Mouse (Mus musculus): ENCODE data around the gene Ttc9b.

The Ttc9b gene

GRCm38 (mm10) chr7:27673064-27673574 is 19.4 kb downstream of the Ttc9b start:
- Histone ChIP-seq H3K27me3 (ENCODE audit: insufficient read depth, low read length) (peaks cover 15% of the 10 kb centered on the region), H3K36me3 (ENCODE audit: insufficient read depth, low read length) (peaks cover 43% of the 10 kb centered on the region), H3K4me1 (replicated peaks; ENCODE audit: low read depth, low read length) (peaks cover 41% of the 10 kb centered on the region), H3K9me3 (ENCODE audit: low read length) (no peaks in the 10 kb centered on the region), H3K4me3 (replicated peaks; ENCODE audit: low read length) (peak overlapping the region; percentile 90)
- TF ChIP-seq NANOG (IDR thresholded peaks at IDR 0.05; ENCODE audit: borderline replicate concordance, low read length) (no peak), CTCF (conservative IDR thresholded peaks at IDR 0.05; ENCODE audit: low read length) (no peak), POU5F1 (IDR thresholded peaks at IDR 0.05; ENCODE audit: borderline replicate concordance, low read length) (no peak)

- H3K36me3 ChIP-seq (ENCODE audit: insufficient read depth, low read length): peaks cover 37% of the 10 kb centered on the region
- H3K4me3 ChIP-seq (replicated peaks; ENCODE audit: low read length): peak overlapping the region; percentile 90
- H3K27me3 ChIP-seq (ENCODE audit: insufficient read depth, low read length): peaks cover 15% of the 10 kb centered on the region
- H3K4me1 ChIP-seq (replicated peaks; ENCODE audit: low read depth, low read length): peaks cover 35% of the 10 kb centered on the region
- TF ChIP-seq CTCF (conservative IDR thresholded peaks at IDR 0.05; ENCODE audit: low read length) (no peak), POU5F1 (IDR thresholded peaks at IDR 0.05; ENCODE audit: borderline replicate concordance, low read length) (no peak), NANOG (IDR thresholded peaks at IDR 0.05; ENCODE audit: borderline replicate concordance, low read length) (no peak)
- no peaks in the 10 kb centered on the region for H3K9me3 ChIP-seq (ENCODE audit: low read length)
Observed at GRCm38 (mm10) chr7:27673575-27674131, 19.9 kb downstream of the Ttc9b start.

GRCm38 (mm10) chr7:27674195-27674521 is 20.4 kb downstream of the Ttc9b start:
- peaks cover 41% of the 10 kb centered on the region for H3K36me3 ChIP-seq (ENCODE audit: insufficient read depth, low read length)
- peaks cover 35% of the 10 kb centered on the region for H3K4me1 ChIP-seq (replicated peaks; ENCODE audit: low read depth, low read length)
- peaks cover 15% of the 10 kb centered on the region for H3K27me3 ChIP-seq (ENCODE audit: insufficient read depth, low read length)
- no peaks in the 10 kb centered on the region for H3K9me3 ChIP-seq (ENCODE audit: low read length)
- TF ChIP-seq POU5F1 (IDR thresholded peaks at IDR 0.05; ENCODE audit: borderline replicate concordance, low read length) (no peak), NANOG (IDR thresholded peaks at IDR 0.05; ENCODE audit: borderline replicate concordance, low read length) (no peak)
- H3K4me3 ChIP-seq (replicated peaks; ENCODE audit: low read length): peak overlapping the region; percentile 90

GRCm38 (mm10) chr7:27674522-27675221 is 21.0 kb downstream of the Ttc9b start, which contains the start of gene Map3k10:
Map3k10 (minus strand) TSS chr7:27674598.
- TF ChIP-seq NANOG (IDR thresholded peaks at IDR 0.05; ENCODE audit: borderline replicate concordance, low read length) (no peak), CTCF (conservative IDR thresholded peaks at IDR 0.05; ENCODE audit: low read length) (no peak), POU5F1 (IDR thresholded peaks at IDR 0.05; ENCODE audit: borderline replicate concordance, low read length) (no peak)
- H3K9me3 ChIP-seq (ENCODE audit: low read length): no peaks in the 10 kb centered on the region

GRCm38 (mm10) chr7:27675222-27675612 is 21.5 kb downstream of the Ttc9b start:
- H3K4me1 ChIP-seq (replicated peaks; ENCODE audit: low read depth, low read length): peaks cover 35% of the 10 kb centered on the region
- H3K36me3 ChIP-seq (ENCODE audit: insufficient read depth, low read length): peaks cover 36% of the 10 kb centered on the region
- peak overlapping the region; percentile 90 for H3K4me3 ChIP-seq (replicated peaks; ENCODE audit: low read length)
- no peaks in the 10 kb centered on the region for H3K9me3 ChIP-seq (ENCODE audit: low read length)
- peaks cover 15% of the 10 kb centered on the region for H3K27me3 ChIP-seq (ENCODE audit: insufficient read depth, low read length)
- TF ChIP-seq POU5F1 (IDR thresholded peaks at IDR 0.05; ENCODE audit: borderline replicate concordance, low read length) (no peak), NANOG (IDR thresholded peaks at IDR 0.05; ENCODE audit: borderline replicate concordance, low read length) (no peak), CTCF (conservative IDR thresholded peaks at IDR 0.05; ENCODE audit: low read length) (no peak)

More at GRCm38 (mm10) chr7:27674522-27675221, 21.0 kb downstream of the Ttc9b start, which contains the start of gene Map3k10:
- peaks cover 35% of the 10 kb centered on the region for H3K4me1 ChIP-seq (replicated peaks; ENCODE audit: low read depth, low read length)
- peak within 1 kb of the TSS; percentile 90 for H3K4me3 ChIP-seq (replicated peaks; ENCODE audit: low read length)
- peaks cover 41% of the 10 kb centered on the region for H3K36me3 ChIP-seq (ENCODE audit: insufficient read depth, low read length)
- peaks cover 15% of the 10 kb centered on the region for H3K27me3 ChIP-seq (ENCODE audit: insufficient read depth, low read length)

- TF ChIP-seq NANOG (IDR thresholded peaks at IDR 0.05; ENCODE audit: borderline replicate concordance, low read length): no peak
- TF ChIP-seq CTCF (conservative IDR thresholded peaks at IDR 0.05; ENCODE audit: low read length): no peak
- TF ChIP-seq POU5F1 (IDR thresholded peaks at IDR 0.05; ENCODE audit: borderline replicate concordance, low read length): no peak
- peaks cover 8% of the 10 kb centered on the region; the same call in 1 of the 2 replicates for H3K27me3 ChIP-seq (ENCODE audit: insufficient read depth, low read length)
- no peak overlapping the region for H3K4me3 ChIP-seq (replicated peaks; ENCODE audit: low read length)
- no peaks in the 10 kb centered on the region for H3K9me3 ChIP-seq (ENCODE audit: low read length)
- peaks cover 7% of the 10 kb centered on the region; the same call in 1 of the 2 replicates for H3K36me3 ChIP-seq (ENCODE audit: insufficient read depth, low read length)
- peaks cover 16% of the 10 kb centered on the region for H3K4me1 ChIP-seq (replicated peaks; ENCODE audit: low read depth, low read length)
Observed at GRCm38 (mm10) chr7:27683218-27683617, 29.5 kb downstream of the Ttc9b start.

- Histone ChIP-seq H3K36me3 (ENCODE audit: insufficient read depth, low read length) (no peaks in the 10 kb centered on the region), H3K27me3 (ENCODE audit: insufficient read depth, low read length) (peaks cover 8% of the 10 kb centered on the region; the same call in 1 of the 2 replicates), H3K4me3 (replicated peaks; ENCODE audit: low read length) (no peak overlapping the region), H3K9me3 (ENCODE audit: low read length) (no peaks in the 10 kb centered on the region), H3K4me1 (replicated peaks; ENCODE audit: low read depth, low read length) (peaks cover 29% of the 10 kb centered on the region)
- TF ChIP-seq NANOG (IDR thresholded peaks at IDR 0.05; ENCODE audit: borderline replicate concordance, low read length) (no peak), POU5F1 (IDR thresholded peaks at IDR 0.05; ENCODE audit: borderline replicate concordance, low read length) (no peak), CTCF (conservative IDR thresholded peaks at IDR 0.05; ENCODE audit: low read length) (no peak)
Observed at GRCm38 (mm10) chr7:27685220-27685619, 31.5 kb downstream of the Ttc9b start.

GRCm38 (mm10) chr7:27685681-27686080 is 32.0 kb downstream of the Ttc9b start:
- H3K4me1 ChIP-seq (replicated peaks; ENCODE audit: low read depth, low read length): peaks cover 34% of the 10 kb centered on the region
- H3K9me3 ChIP-seq (ENCODE audit: low read length): no peaks in the 10 kb centered on the region
- H3K4me3 ChIP-seq (replicated peaks; ENCODE audit: low read length): no peak overlapping the region
- no peak for TF ChIP-seq NANOG (IDR thresholded peaks at IDR 0.05; ENCODE audit: borderline replicate concordance, low read length)
- peak; percentile 26 for TF ChIP-seq CTCF (conservative IDR thresholded peaks at IDR 0.05; ENCODE audit: low read length)
- no peak for TF ChIP-seq POU5F1 (IDR thresholded peaks at IDR 0.05; ENCODE audit: borderline replicate concordance, low read length)
- no peaks in the 10 kb centered on the region for H3K36me3 ChIP-seq (ENCODE audit: insufficient read depth, low read length)
- peaks cover 8% of the 10 kb centered on the region; the same call in 1 of the 2 replicates for H3K27me3 ChIP-seq (ENCODE audit: insufficient read depth, low read length)

Measured in E14TG2a.4 (cell line).